Comparison of ENCODE assay signal across 8 mouse cellular contexts in genomic region chr7:30322865-30323264, GRCm38 (mm10). TPM values are rescaled to one million over a fixed set of nuclear protein-coding genes. Genes with fewer than 3 reads are reported as not detected.
DNase-seq lines count a peak whose midpoint lies in the region; ATAC-seq lines count a peak whose summit lies in the region.

No protein-coding gene starts in this region.

- peak overlapping the region; percentile 69 for H3K4me3 ChIP-seq in neural tube, embryonic 11.5 days (ENCODE audit: low read depth, low read length)
- H3K4me3 ChIP-seq in intestine, embryonic 16.5 days (ENCODE audit: low read length) = peak overlapping the region; percentile 68
- peak overlapping the region; percentile 85 for H3K4me3 ChIP-seq in neural tube, embryonic 14.5 days (ENCODE audit: low read depth, low read length)

- DNase-seq in neural tube, embryonic 11.5 days (ENCODE audit: low spot score) = no peak
- no peak for DNase-seq in neural tube, embryonic 10.5 days (ENCODE audit: extremely low spot score, low spot score)
- DNase-seq in gastrocnemius, postnatal 10 days = no peak
- no peak for DNase-seq in urinary bladder, adult 2 months (ENCODE audit: low spot score)
- DNase-seq in layer of hippocampus, postnatal 25 days (ENCODE audit: extremely low spot score in 1 of 2, low spot score in 1 of 2) = no peak

- H3K9ac ChIP-seq in neural tube, embryonic 11.5 days (ENCODE audit: low read length) = peak overlapping the region; percentile 85
- peak overlapping the region; percentile 67 for H3K9ac ChIP-seq in intestine, embryonic 16.5 days (ENCODE audit: low read depth, low read length)
- no peak overlapping the region for H3K9ac ChIP-seq in neural tube, embryonic 14.5 days (replicated peaks; ENCODE audit: low read depth, low read length)

- H3K9me3 ChIP-seq in neural tube, embryonic 11.5 days (ENCODE audit: control insufficient read depth, low read length) = no peaks in the 10 kb centered on the region
- 0 out of 2 replicates have a peak, but pooled peaks cover 3% of the 10 kb centered on the region for H3K9me3 ChIP-seq in intestine, embryonic 16.5 days (ENCODE audit: control insufficient read depth, low read length)
- no peaks in the 10 kb centered on the region for H3K9me3 ChIP-seq in neural tube, embryonic 14.5 days (ENCODE audit: control insufficient read depth, low read length)

- no peak for ATAC-seq in neural tube, embryonic 11.5 days (ENCODE audit: insufficient read depth, low FRiP score, low TSS enrichment)
- ATAC-seq in common myeloid progenitor, adult 5-6 weeks (replicated peaks; ENCODE audit: low read depth, poor library complexity, severe bottlenecking) = peak; percentile 9
- peak; percentile 31 for ATAC-seq in intestine, embryonic 16.5 days
- no peak for ATAC-seq in neural tube, embryonic 14.5 days (ENCODE audit: low read depth)

- WGBS in neural tube, embryonic 11.5 days = 41% methylated on average over 6 of the region's 6 CpGs
- 23% methylated on average over 6 of the region's 6 CpGs for WGBS in intestine, embryonic 16.5 days
- 42% methylated on average over 6 of the region's 6 CpGs for WGBS in neural tube, embryonic 14.5 days

- peak overlapping the region; percentile 82 for H3K4me2 ChIP-seq in neural tube, embryonic 11.5 days (ENCODE audit: low read depth)
- peak overlapping the region; percentile 58 for H3K4me2 ChIP-seq in intestine, embryonic 16.5 days (ENCODE audit: low read depth, low read length)
- peak overlapping the region; percentile 43 for H3K4me2 ChIP-seq in neural tube, embryonic 14.5 days (ENCODE audit: low read depth, low read length)

- H3K27ac ChIP-seq in neural tube, embryonic 11.5 days (ENCODE audit: low read depth, low read length) = no peak overlapping the region
- peak overlapping the region; percentile 89 for H3K27ac ChIP-seq in intestine, embryonic 16.5 days (ENCODE audit: low read length)
- H3K27ac ChIP-seq in neural tube, embryonic 14.5 days (ENCODE audit: low read depth, low read length) = no peak overlapping the region

- H3K4me1 ChIP-seq in neural tube, embryonic 11.5 days (ENCODE audit: control insufficient read depth, insufficient read depth, low read length) = peaks cover 6% of the 10 kb centered on the region; the same call in 1 of the 2 replicates
- H3K4me1 ChIP-seq in intestine, embryonic 16.5 days (ENCODE audit: control insufficient read depth, insufficient read depth, low read length) = peaks cover 4% of the 10 kb centered on the region
- peaks cover 9% of the 10 kb centered on the region for H3K4me1 ChIP-seq in neural tube, embryonic 14.5 days (ENCODE audit: control insufficient read depth, insufficient read depth, low read length)

- H3K27me3 ChIP-seq in neural tube, embryonic 11.5 days (ENCODE audit: control insufficient read depth, insufficient read depth, low read length) = no peaks in the 10 kb centered on the region
- no peaks in the 10 kb centered on the region for H3K27me3 ChIP-seq in intestine, embryonic 16.5 days (replicated peaks; ENCODE audit: control insufficient read depth, insufficient read depth, low read length)
- H3K27me3 ChIP-seq in neural tube, embryonic 14.5 days (ENCODE audit: control insufficient read depth, insufficient read depth, low read length) = no peaks in the 10 kb centered on the region

- no peaks in the 10 kb centered on the region for H3K36me3 ChIP-seq in neural tube, embryonic 11.5 days (ENCODE audit: control insufficient read depth, insufficient read depth, low read length)
- no peaks in the 10 kb centered on the region for H3K36me3 ChIP-seq in intestine, embryonic 16.5 days (ENCODE audit: control insufficient read depth, insufficient read depth, low read length)
- no peaks in the 10 kb centered on the region for H3K36me3 ChIP-seq in neural tube, embryonic 14.5 days (ENCODE audit: control insufficient read depth, insufficient read depth, low read length)

RNA-seq across cellular contexts. Expression of gene Sdhaf1, which starts 0.8 kb away (rescaled TPM):
- 23.1 and 26.5 TPM in 2 replicates for polyA plus RNA-seq in neural tube, embryonic 11.5 days (2014; fragmentation: Nextera tagmentation; extraction: Ambion mirVana)
- 10.8 and 11.0 TPM in 2 replicates for total RNA-seq in common myeloid progenitor, adult 5-6 weeks (2017)
- 13.8 and 14.3 TPM in 2 replicates for polyA plus RNA-seq in intestine, embryonic 16.5 days (2015; fragmentation: Nextera tagmentation; extraction: Ambion mirVana)
- polyA plus RNA-seq in neural tube, embryonic 14.5 days (2014; fragmentation: Nextera tagmentation; extraction: Ambion mirVana) = 16.3 and 20.1 TPM in 2 replicates
- 10 to 100 TPM; 10.3 to 11.5 TPM for total RNA-seq in gastrocnemius, postnatal 10 days (2021)
- polyA plus RNA-seq in urinary bladder, adult 2 months (2012; rRNA removed) = 12.8 and 15.4 TPM in 2 replicates
- 1 to 10 TPM; 7.8 to 7.9 TPM for total RNA-seq in layer of hippocampus, postnatal 25 days (2021)

RNA-seq across cellular contexts. Expression of gene E130208F15Rik, which starts 1.3 kb away (rescaled TPM):
- polyA plus RNA-seq in neural tube, embryonic 11.5 days (2014; fragmentation: Nextera tagmentation; extraction: Ambion mirVana) = not detected in 2 replicates
- 0.96 and 3.3 TPM in 2 replicates for total RNA-seq in common myeloid progenitor, adult 5-6 weeks (2017)
- polyA plus RNA-seq in intestine, embryonic 16.5 days (2015; fragmentation: Nextera tagmentation; extraction: Ambion mirVana) = 0.61 and 2.8 TPM in 2 replicates
- polyA plus RNA-seq in neural tube, embryonic 14.5 days (2014; fragmentation: Nextera tagmentation; extraction: Ambion mirVana) = not detected in 2 replicates
- total RNA-seq in gastrocnemius, postnatal 10 days (2021) = 1 to 10 TPM; 1.0 to 1.2 TPM
- polyA plus RNA-seq in urinary bladder, adult 2 months (2012; rRNA removed) = 0.57 and 0.72 TPM in 2 replicates
- under 1 TPM; 0.15 to 0.75 TPM for total RNA-seq in layer of hippocampus, postnatal 25 days (2021)

RNA-seq across cellular contexts. Expression of gene Syne4, which starts 8.3 kb away (rescaled TPM):
- 16.6 and 18.1 TPM in 2 replicates for polyA plus RNA-seq in neural tube, embryonic 11.5 days (2014; fragmentation: Nextera tagmentation; extraction: Ambion mirVana)
- 1.4 TPM in 1 of 2 replicates, not detected in the other for total RNA-seq in common myeloid progenitor, adult 5-6 weeks (2017)
- 58.9 and 59.7 TPM in 2 replicates for polyA plus RNA-seq in intestine, embryonic 16.5 days (2015; fragmentation: Nextera tagmentation; extraction: Ambion mirVana)
- polyA plus RNA-seq in neural tube, embryonic 14.5 days (2014; fragmentation: Nextera tagmentation; extraction: Ambion mirVana) = 12.7 and 16.9 TPM in 2 replicates
- total RNA-seq in gastrocnemius, postnatal 10 days (2021) = 1 to 10 TPM; 1.8 TPM
- 5.4 and 9.1 TPM in 2 replicates for polyA plus RNA-seq in urinary bladder, adult 2 months (2012; rRNA removed)
- 10 to 100 TPM in 1 of 2 experiments, 1 to 10 TPM in 1; 6.4 to 13.1 TPM for total RNA-seq in layer of hippocampus, postnatal 25 days (2021)

RNA-seq across cellular contexts. Expression of gene Alkbh6, which starts 14.3 kb away (rescaled TPM):
- 87.4 and 94.0 TPM in 2 replicates for polyA plus RNA-seq in neural tube, embryonic 11.5 days (2014; fragmentation: Nextera tagmentation; extraction: Ambion mirVana)
- 15.2 and 31.2 TPM in 2 replicates for total RNA-seq in common myeloid progenitor, adult 5-6 weeks (2017)
- polyA plus RNA-seq in intestine, embryonic 16.5 days (2015; fragmentation: Nextera tagmentation; extraction: Ambion mirVana) = 68.8 and 70.6 TPM in 2 replicates
- polyA plus RNA-seq in neural tube, embryonic 14.5 days (2014; fragmentation: Nextera tagmentation; extraction: Ambion mirVana) = 134 and 137 TPM in 2 replicates
- total RNA-seq in gastrocnemius, postnatal 10 days (2021) = 10 to 100 TPM; 18.3 to 18.6 TPM
- polyA plus RNA-seq in urinary bladder, adult 2 months (2012; rRNA removed) = 68.0 and 80.2 TPM in 2 replicates
- 10 to 100 TPM; 47.1 to 55.1 TPM for total RNA-seq in layer of hippocampus, postnatal 25 days (2021)

RNA-seq across cellular contexts. Expression of gene Clip3, which starts 31.3 kb away (rescaled TPM):
- polyA plus RNA-seq in neural tube, embryonic 11.5 days (2014; fragmentation: Nextera tagmentation; extraction: Ambion mirVana) = 100 and 102 TPM in 2 replicates
- not detected in 2 replicates for total RNA-seq in common myeloid progenitor, adult 5-6 weeks (2017)
- polyA plus RNA-seq in intestine, embryonic 16.5 days (2015; fragmentation: Nextera tagmentation; extraction: Ambion mirVana) = 20.9 and 22.1 TPM in 2 replicates
- 115 and 133 TPM in 2 replicates for polyA plus RNA-seq in neural tube, embryonic 14.5 days (2014; fragmentation: Nextera tagmentation; extraction: Ambion mirVana)
- 10 to 100 TPM; 22.2 to 26.5 TPM for total RNA-seq in gastrocnemius, postnatal 10 days (2021)
- polyA plus RNA-seq in urinary bladder, adult 2 months (2012; rRNA removed) = 23.7 and 47.9 TPM in 2 replicates
- 100 to 1,000 TPM; 437 to 515 TPM for total RNA-seq in layer of hippocampus, postnatal 25 days (2021)

Comparison
In these comparisons a context has a peak if more than half of its experiments do, and no peak if none do; other contexts are left out.
1. ATAC-seq: peak in common myeloid progenitor, adult 5-6 weeks (single experiment) and intestine, embryonic 16.5 days (single experiment); none in neural tube, embryonic 11.5 days (single experiment) and neural tube, embryonic 14.5 days (single experiment).
2. Peak in every context shown above with its lines, with median percentiles within 50 percentile points of each other: H3K4me2 ChIP-seq and H3K4me3 ChIP-seq.